Mouse (Mus musculus): ENCODE measurements around the gene Grrp1. TPM values are rescaled to one million over a fixed set of nuclear protein-coding genes. Genes with fewer than 3 reads are reported as not detected.
A peak's percentile ranks its signal among the peaks of the same experiment; 100 is the strongest.
"Not testable (repeated sequence)": the region's sequence is repeated elsewhere in the genome, so short reads cannot be mapped to it uniquely, and the experiment has no call there.

Grrp1 gene
- not detected in 2 replicates for polyA plus RNA-seq (2012; ENCODE audit: insufficient read depth, insufficient read length, missing spikeins)

- H3K4me1 ChIP-seq (ENCODE audit: control insufficient read depth, insufficient read depth, low read length): peaks cover 4% of the 10 kb centered on the region; the same call in 1 of the 2 replicates
- no peak within 1 kb of the TSS for H3K27ac ChIP-seq (ENCODE audit: insufficient read depth, low read depth, low read length)
- TF ChIP-seq POLR2A (IDR thresholded peaks at IDR 0.05; ENCODE audit: borderline replicate concordance, low read depth, low read length) (no peak), CTCF (IDR thresholded peaks at IDR 0.05; ENCODE audit: low read depth, low read length) (no peak)
- H3K4me3 ChIP-seq (ENCODE audit: insufficient read depth, low read length): no peak within 1 kb of the TSS
Measured at GRCm38 (mm10) chr4:134253722-134254324, at the start of gene Grrp1. Grrp1 (minus strand) TSS chr4:134254106.

- no peak overlapping the region for H3K4me3 ChIP-seq (ENCODE audit: insufficient read depth, low read length)
- H3K27ac ChIP-seq (ENCODE audit: insufficient read depth, low read depth, low read length): no peak overlapping the region
- TF ChIP-seq CTCF (IDR thresholded peaks at IDR 0.05; ENCODE audit: low read depth, low read length) (no peak), POLR2A (IDR thresholded peaks at IDR 0.05; ENCODE audit: borderline replicate concordance, low read depth, low read length) (no peak)
- peaks cover 26% of the 10 kb centered on the region for H3K4me1 ChIP-seq (ENCODE audit: control insufficient read depth, insufficient read depth, low read length)
Measured at GRCm38 (mm10) chr4:134302084-134302483, 48.2 kb upstream of the Grrp1 start.

DNA sequence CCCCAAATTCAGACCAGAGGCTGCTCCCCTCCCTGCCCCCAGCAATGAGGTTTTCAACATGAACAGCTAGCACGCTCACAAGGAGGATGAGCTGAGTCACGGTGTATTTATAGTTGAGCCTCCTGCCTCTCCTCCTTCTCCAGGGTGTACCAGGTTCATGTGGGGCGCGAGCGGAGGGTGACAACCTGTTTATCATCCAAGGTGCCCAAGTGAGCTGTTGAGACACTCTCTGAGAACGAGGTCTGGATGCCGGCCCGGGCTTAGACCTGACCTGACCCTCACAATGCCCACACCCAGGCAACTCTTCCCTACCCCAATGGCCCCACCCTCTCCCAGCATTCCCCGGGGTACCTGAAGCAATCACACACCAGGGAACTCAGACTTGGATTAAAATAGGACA, 46.4 kb upstream of the Grrp1 start:
- H3K4me3 ChIP-seq (ENCODE audit: insufficient read depth, low read length): peak overlapping the region; percentile 60
- TF ChIP-seq CTCF (IDR thresholded peaks at IDR 0.05; ENCODE audit: low read depth, low read length) (no peak), POLR2A (IDR thresholded peaks at IDR 0.05; ENCODE audit: borderline replicate concordance, low read depth, low read length) (no peak)
- H3K27ac ChIP-seq (ENCODE audit: insufficient read depth, low read depth, low read length): peak overlapping the region; percentile 70
- H3K4me1 ChIP-seq (ENCODE audit: control insufficient read depth, insufficient read depth, low read length): peaks cover 23% of the 10 kb centered on the region

- TF ChIP-seq CTCF (IDR thresholded peaks at IDR 0.05; ENCODE audit: low read depth, low read length) (no peak), POLR2A (IDR thresholded peaks at IDR 0.05; ENCODE audit: borderline replicate concordance, low read depth, low read length) (no peak)
Measured at GRCm38 (mm10) chr4:134299498-134299810, 45.5 kb upstream of the Grrp1 start.

GRCm38 (mm10) chr4:134298626-134299497, 45.0 kb upstream of the Grrp1 start:
- no peak overlapping the region for H3K4me3 ChIP-seq (ENCODE audit: insufficient read depth, low read length)
- peak overlapping the region; percentile 17; the same call in 1 of the 2 replicates for H3K27ac ChIP-seq (ENCODE audit: insufficient read depth, low read depth, low read length)
- TF ChIP-seq CTCF (IDR thresholded peaks at IDR 0.05; ENCODE audit: low read depth, low read length) (no peak), POLR2A (IDR thresholded peaks at IDR 0.05; ENCODE audit: borderline replicate concordance, low read depth, low read length) (no peak)
- peaks cover 23% of the 10 kb centered on the region for H3K4me1 ChIP-seq (ENCODE audit: control insufficient read depth, insufficient read depth, low read length)

More at GRCm38 (mm10) chr4:134299498-134299810, 45.5 kb upstream of the Grrp1 start:
- Histone ChIP-seq H3K4me3 (ENCODE audit: insufficient read depth, low read length) (peak overlapping the region; percentile 60; the same call in 1 of the 2 replicates), H3K4me1 (ENCODE audit: control insufficient read depth, insufficient read depth, low read length) (peaks cover 23% of the 10 kb centered on the region), H3K27ac (ENCODE audit: insufficient read depth, low read depth, low read length) (peak overlapping the region; percentile 70)

DNA sequence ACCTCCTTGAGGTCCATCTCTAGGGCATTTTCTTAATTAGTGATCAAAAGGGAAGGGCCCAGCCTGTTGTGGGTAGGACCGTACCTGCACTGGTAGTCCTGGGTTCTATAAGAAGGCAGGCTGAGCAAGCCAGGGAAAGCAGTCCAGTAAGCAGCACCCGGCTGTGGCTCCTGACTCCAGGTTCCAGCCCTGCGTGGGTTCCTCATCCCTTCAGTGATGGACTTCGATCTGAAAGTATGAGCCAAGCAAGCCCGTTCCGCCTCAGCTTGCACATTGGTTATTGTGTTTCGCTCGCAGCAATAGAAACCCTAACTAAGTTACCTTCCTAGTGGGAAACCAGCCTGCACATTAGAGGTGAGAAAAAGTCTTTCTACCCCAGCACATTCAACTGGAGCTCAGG, 43.5 kb upstream of the Grrp1 start:
- no peak overlapping the region for H3K27ac ChIP-seq (ENCODE audit: insufficient read depth, low read depth, low read length)
- no peak for TF ChIP-seq POLR2A (IDR thresholded peaks at IDR 0.05; ENCODE audit: borderline replicate concordance, low read depth, low read length)
- TF ChIP-seq CTCF (IDR thresholded peaks at IDR 0.05; ENCODE audit: low read depth, low read length): no peak
- H3K4me1 ChIP-seq (ENCODE audit: control insufficient read depth, insufficient read depth, low read length): peaks cover 23% of the 10 kb centered on the region
- no peak overlapping the region for H3K4me3 ChIP-seq (ENCODE audit: insufficient read depth, low read length)

DNA sequence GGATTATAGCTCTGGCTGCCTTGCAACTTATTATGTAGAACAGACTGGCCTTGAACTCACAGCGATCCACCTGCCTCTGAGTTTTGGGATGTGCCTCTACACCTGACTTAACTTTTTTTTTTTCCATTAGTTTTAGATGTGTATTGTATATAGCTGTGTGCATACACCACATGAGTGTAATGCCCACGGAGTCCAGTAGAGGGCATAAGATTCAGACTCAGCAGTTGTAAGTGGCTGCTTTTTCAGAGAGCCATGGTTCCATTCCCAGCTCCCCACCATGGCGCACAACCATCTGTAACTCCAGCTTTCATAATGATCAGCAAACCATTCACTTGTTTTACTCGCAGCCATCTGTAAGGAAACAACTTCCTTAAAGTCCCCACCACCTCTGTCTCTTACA, 42.6 kb upstream of the Grrp1 start:
- TF ChIP-seq POLR2A (IDR thresholded peaks at IDR 0.05; ENCODE audit: borderline replicate concordance, low read depth, low read length) (no peak), CTCF (IDR thresholded peaks at IDR 0.05; ENCODE audit: low read depth, low read length) (no peak)
- peaks cover 25% of the 10 kb centered on the region for H3K4me1 ChIP-seq (ENCODE audit: control insufficient read depth, insufficient read depth, low read length)
- H3K4me3 ChIP-seq (ENCODE audit: insufficient read depth, low read length): no peak overlapping the region
- H3K27ac ChIP-seq (ENCODE audit: insufficient read depth, low read depth, low read length): no peak overlapping the region

GRCm38 (mm10) chr4:134296096-134296495, 42.2 kb upstream of the Grrp1 start:
- H3K4me1 ChIP-seq (ENCODE audit: control insufficient read depth, insufficient read depth, low read length): peaks cover 23% of the 10 kb centered on the region
- not testable (repeated sequence) for H3K4me3 ChIP-seq (ENCODE audit: insufficient read depth, low read length); H3K27ac ChIP-seq (ENCODE audit: insufficient read depth, low read depth, low read length)

DNA sequence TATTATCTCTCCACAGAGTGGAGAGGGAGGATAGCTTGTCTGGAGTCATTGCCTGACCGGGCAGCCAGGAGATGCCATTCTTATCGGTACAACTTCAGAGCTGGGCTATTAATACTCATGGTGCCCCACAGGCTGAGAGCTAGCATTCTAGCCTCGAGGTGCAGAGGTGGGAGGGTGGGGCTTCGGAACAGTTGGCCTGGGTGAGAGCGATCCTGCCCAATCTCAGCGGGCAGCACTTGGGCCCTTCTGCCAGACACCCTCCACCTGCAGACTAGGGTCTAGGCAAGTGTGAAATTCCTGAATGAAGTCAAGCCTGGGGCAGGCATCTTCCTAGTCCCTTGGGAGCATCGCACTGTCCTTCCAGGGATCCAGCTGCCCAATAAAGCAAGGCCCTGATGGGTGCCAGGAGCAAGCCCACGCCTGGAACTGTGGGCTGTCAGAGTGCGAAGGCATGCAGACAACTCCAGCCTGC, 39.8 kb upstream of the Grrp1 start:
- TF ChIP-seq POLR2A (IDR thresholded peaks at IDR 0.05; ENCODE audit: borderline replicate concordance, low read depth, low read length) (no peak), CTCF (IDR thresholded peaks at IDR 0.05; ENCODE audit: low read depth, low read length) (no peak)
- peaks cover 14% of the 10 kb centered on the region for H3K4me1 ChIP-seq (ENCODE audit: control insufficient read depth, insufficient read depth, low read length)
- H3K4me3 ChIP-seq (ENCODE audit: insufficient read depth, low read length): no peak overlapping the region
- no peak overlapping the region for H3K27ac ChIP-seq (ENCODE audit: insufficient read depth, low read depth, low read length)

GRCm38 (mm10) chr4:134293061-134293691, 39.3 kb upstream of the Grrp1 start:
- Histone ChIP-seq H3K27ac (ENCODE audit: insufficient read depth, low read depth, low read length) (no peak overlapping the region), H3K4me1 (ENCODE audit: control insufficient read depth, insufficient read depth, low read length) (peaks cover 19% of the 10 kb centered on the region), H3K4me3 (ENCODE audit: insufficient read depth, low read length) (no peak overlapping the region)
- no peak for TF ChIP-seq CTCF (IDR thresholded peaks at IDR 0.05; ENCODE audit: low read depth, low read length)
- TF ChIP-seq POLR2A (IDR thresholded peaks at IDR 0.05; ENCODE audit: borderline replicate concordance, low read depth, low read length): no peak

Measured in bone marrow macrophage, adult 2 months (primary cell).